Mouse (Mus musculus) myocyte (in vitro differentiated cells): ENCODE measurements around the gene Rnf168.

ENCODE experiments used
- E2F4 ChIP-seq: IDR thresholded peaks from one replicate; pipeline ENCODE4 v1.6.1; 2011; ENCODE audit warnings: mild to moderate bottlenecking, control low read depth, moderate library complexity; ENCODE audit not compliant: insufficient read depth
- MAX ChIP-seq: IDR thresholded peaks from one replicate; pipeline ENCODE4 v1.6.1; 2011; ENCODE audit warnings: low read depth, mild to moderate bottlenecking, control low read depth
- POLR2AphosphoS2 ChIP-seq: IDR thresholded peaks from one replicate; pipeline ENCODE4 v1.6.1; 2011; ENCODE audit warnings: low read depth, control low read depth; ENCODE audit not compliant: insufficient read length
- TCF3 ChIP-seq: IDR thresholded peaks from one replicate; pipeline ENCODE4 v1.6.1; 2011; ENCODE audit warnings: low read depth, control low read depth; ENCODE audit not compliant: insufficient read length

GRCm38 (mm10) chr16:32323953-32324352, 46.7 kb downstream of the Rnf168 start:
- TF ChIP-seq TCF3 (no peak), POLR2AphosphoS2 (no peak), MAX (no peak), E2F4 (no peak)
